ENCODE assay signal across 18 mouse cellular contexts in genomic region chr6:58847836-58848235, GRCm38 (mm10). TPM values are rescaled to one million over a fixed set of nuclear protein-coding genes. Genes with fewer than 3 reads are reported as not detected.
A peak's percentile ranks its signal among the peaks of the same experiment; 100 is the strongest.
DNase-seq lines count a peak whose midpoint lies in the region; ATAC-seq and TF ChIP-seq lines count a peak whose summit lies in the region.
"Had no signal": no experiment of that assay in that cellular context is flagged by ENCODE, and none has a peak within 500 bp of the region (broad histone marks: within the 10 kb centered on the region; RNA-seq: fewer than 3 reads in every experiment).

No protein-coding gene starts in this region.

- DNase-seq in lung, postnatal 0 days (ENCODE audit: low spot score): peak; percentile 10
- no peak for DNase-seq in lung, postnatal 25 days (ENCODE audit: low spot score)
- DNase-seq in adrenal gland, adult 8-10 months: peak; percentile 41
- DNase-seq in kidney, postnatal 14 days: peak; percentile 17
- DNase-seq in forebrain, embryonic 11.5 days (ENCODE audit: low spot score): no peak
- DNase-seq in right cerebral cortex, postnatal 10 days (ENCODE audit: low spot score in 2 of 2): no peak
- no peak for DNase-seq in T-cell, adult 2 months (ENCODE audit: low spot score)
- DNase-seq: cerebellum, postnatal 10 days; heart, postnatal 4 days; liver, postnatal 0 days had no signal

- no peak for TF ChIP-seq CTCF in lung, postnatal 0 days (IDR thresholded peaks at IDR 0.05)
- no peak for TF ChIP-seq CTCF in C2C12 (IDR thresholded peaks at IDR 0.05; ENCODE audit: control insufficient read depth, insufficient read depth, insufficient read length)

- no peak overlapping the region for H3K4me3 ChIP-seq in lung, postnatal 0 days (ENCODE audit: low read depth, low read length)
- no peak overlapping the region for H3K4me3 ChIP-seq in C2C12 (ENCODE audit: insufficient read depth, poor library complexity, severe bottlenecking)
- H3K4me3 ChIP-seq in forebrain, embryonic 11.5 days (ENCODE audit: low read depth, low read length): no peak overlapping the region
- H3K4me3 ChIP-seq: erythroblast, embryonic 14.5 days; heart, embryonic 13.5 days; layer of hippocampus, adult 2 months; left cerebral cortex, adult 2 months; midbrain, embryonic 13.5 days had no signal

- no peak overlapping the region for H3K9ac ChIP-seq in lung, postnatal 0 days (replicated peaks; ENCODE audit: low read depth)
- no peak overlapping the region for H3K9ac ChIP-seq in forebrain, embryonic 11.5 days (ENCODE audit: low read length)
- H3K9ac ChIP-seq: heart, embryonic 13.5 days; liver, postnatal 0 days; midbrain, embryonic 13.5 days had no signal

- H3K4me2 ChIP-seq in lung, postnatal 0 days (replicated peaks; ENCODE audit: low read depth, low read length): no peak overlapping the region
- H3K4me2 ChIP-seq in forebrain, embryonic 11.5 days (ENCODE audit: low read depth, low read length, severe bottlenecking): no peak overlapping the region
- H3K4me2 ChIP-seq: heart, embryonic 13.5 days; midbrain, embryonic 13.5 days had no signal

- TF ChIP-seq EP300 in lung, postnatal 0 days (IDR thresholded peaks at IDR 0.05): no peak

- WGBS in lung, postnatal 0 days: 72% methylated on average over 5 of the region's 5 CpGs
- WGBS in forebrain, embryonic 11.5 days: 92% methylated on average over 5 of the region's 5 CpGs

- H3K4me1 ChIP-seq in lung, postnatal 0 days (ENCODE audit: insufficient read depth, low read depth, low read length): no peaks in the 10 kb centered on the region
- H3K4me1 ChIP-seq in forebrain, embryonic 11.5 days (replicated peaks; ENCODE audit: control insufficient read depth, insufficient read depth, low read length): no peaks in the 10 kb centered on the region; the same call in 1 of the 2 replicates

- no peaks in the 10 kb centered on the region for H3K27me3 ChIP-seq in lung, postnatal 0 days (replicated peaks; ENCODE audit: insufficient read depth, low read length)
- H3K27me3 ChIP-seq in C2C12 (ENCODE audit: control insufficient read depth, insufficient read depth, insufficient read length): no peaks in the 10 kb centered on the region
- no peaks in the 10 kb centered on the region for H3K27me3 ChIP-seq in forebrain, embryonic 11.5 days (ENCODE audit: control insufficient read depth, insufficient read depth, low read length)
- H3K27me3 ChIP-seq: CH12.LX; heart, embryonic 13.5 days; midbrain, embryonic 13.5 days had no signal

- no peak overlapping the region for H3ac ChIP-seq in C2C12 (ENCODE audit: control insufficient read depth, insufficient read length, low read depth)

- H3K27ac ChIP-seq in lung, postnatal 0 days (ENCODE audit: low read length): no peak overlapping the region
- no peak overlapping the region for H3K27ac ChIP-seq in forebrain, embryonic 11.5 days (ENCODE audit: low read depth, low read length)
- H3K27ac ChIP-seq: heart, embryonic 13.5 days; layer of hippocampus, adult 2 months; left cerebral cortex, adult 2 months; macrophage; midbrain, embryonic 13.5 days had no signal

- ATAC-seq in lung, postnatal 0 days: no peak
- ATAC-seq in forebrain, embryonic 11.5 days (replicated peaks; ENCODE audit: low FRiP score): no peak
- ATAC-seq: liver, postnatal 0 days; midbrain, embryonic 13.5 days had no signal

- H3K36me3 ChIP-seq in lung, postnatal 0 days (ENCODE audit: insufficient read depth, low read length): no peaks in the 10 kb centered on the region
- H3K36me3 ChIP-seq in C2C12 (ENCODE audit: control insufficient read depth, insufficient read depth): peaks cover 5% of the 10 kb centered on the region
- no peaks in the 10 kb centered on the region for H3K36me3 ChIP-seq in forebrain, embryonic 11.5 days (ENCODE audit: control insufficient read depth, insufficient read depth, low read length)

- H3K79me3 ChIP-seq in C2C12 (ENCODE audit: low read depth): peaks cover under 1% of the 10 kb centered on the region

- no peaks in the 10 kb centered on the region for H3K9me3 ChIP-seq in lung, postnatal 0 days (ENCODE audit: low read length)
- H3K9me3 ChIP-seq in forebrain, embryonic 11.5 days (ENCODE audit: control insufficient read depth, low read length): no peaks in the 10 kb centered on the region
- H3K9me3 ChIP-seq: heart, embryonic 13.5 days; midbrain, embryonic 13.5 days had no signal

- H3K79me2 ChIP-seq in C2C12 (ENCODE audit: control insufficient read depth, insufficient read depth): no peaks in the 10 kb centered on the region

TF ChIP-seq in C2C12, 6 proteins besides CTCF, POLR2A, EP300 and RAD21:
- TF ChIP-seq CEBPB (IDR thresholded peaks at IDR 0.05; ENCODE audit: low read depth): no peak
- TF ChIP-seq MAX (IDR thresholded peaks at IDR 0.05): peak; percentile 74
- TF ChIP-seq MYOG (IDR thresholded peaks at IDR 0.05; ENCODE audit: control insufficient read depth, extremely low read depth, insufficient read length): no peak
- TF ChIP-seq MYOD1 (IDR thresholded peaks at IDR 0.05; ENCODE audit: control insufficient read depth, insufficient read length, low read depth): peak; percentile 20
- TF ChIP-seq FOSL1 (IDR thresholded peaks at IDR 0.05; ENCODE audit: insufficient read depth, low read length, poor library complexity, severe bottlenecking): peak; percentile 73
- no peak for TF ChIP-seq USF1 (IDR thresholded peaks at IDR 0.05; ENCODE audit: low read depth)
TF ChIP-seq in C2C12: peak in this region for 3.

RNA-seq across cellular contexts. Expression of gene Herc3, which starts 16.6 kb away (rescaled TPM):
- polyA plus RNA-seq in lung, postnatal 0 days (2015; fragmentation: Nextera tagmentation; extraction: Ambion mirVana): 5.4 and 5.8 TPM in 2 replicates
- polyA plus RNA-seq in C2C12 (2012; fragmentation: generic; extraction: Trizol): 5.2 TPM
- total RNA-seq in adrenal gland, adult 8-10 months (2022): 10 to 100 TPM; 16.0 to 37.9 (median 23.6) TPM
- 11.1 and 13.5 TPM in 2 replicates for polyA plus RNA-seq in forebrain, embryonic 11.5 days (2014; fragmentation: Nextera tagmentation; extraction: Ambion mirVana)

RNA-seq across cellular contexts. Expression of gene Nap1l5, which starts 59.0 kb away (rescaled TPM):
- polyA plus RNA-seq in lung, postnatal 0 days (2015; fragmentation: Nextera tagmentation; extraction: Ambion mirVana): 0.75 and 0.93 TPM in 2 replicates
- 0.04 TPM for polyA plus RNA-seq in C2C12 (2012; fragmentation: generic; extraction: Trizol)
- total RNA-seq in adrenal gland, adult 8-10 months (2022): 10 to 100 TPM; 27.9 to 53.2 (median 35.6) TPM
- polyA plus RNA-seq in forebrain, embryonic 11.5 days (2014; fragmentation: Nextera tagmentation; extraction: Ambion mirVana): 19.0 and 19.5 TPM in 2 replicates
- total RNA-seq: CH12.LX had no signal
- polyA plus RNA-seq: erythroblast, embryonic 14.5 days; macrophage had no signal

Comparison
In these comparisons a context has a peak if more than half of its experiments do, and no peak if none do; other contexts are left out.
1. DNase-seq: peak in lung, postnatal 0 days (single experiment), adrenal gland, adult 8-10 months (single experiment) and kidney, postnatal 14 days (single experiment); none in lung, postnatal 25 days (single experiment), forebrain, embryonic 11.5 days (single experiment), right cerebral cortex, postnatal 10 days (0 of 2) and T-cell, adult 2 months (single experiment).
2. RNA of gene Nap1l5, which starts 59.0 kb away (polyA plus RNA-seq): 19.0 to 19.5 TPM in forebrain, embryonic 11.5 days; 0.75 to 0.93 TPM in lung, postnatal 0 days and 0.04 TPM in C2C12 (single experiment); every median in the first group is over 10 times any median in the second.